In genomic region chr2:25180478-25180903, GRCm38 (mm10) we compare ENCODE assay signal across 8 mouse cellular contexts. TPM values are rescaled to one million over a fixed set of nuclear protein-coding genes. Genes with fewer than 3 reads are reported as not detected.
A peak's percentile ranks its signal among the peaks of the same experiment; 100 is the strongest.
DNase-seq lines count a peak whose midpoint lies in the region; ATAC-seq lines count a peak whose summit lies in the region.

Gene Nrarp, plus strand, starts transcription at chr2:25180758.

- no peaks in the 10 kb centered on the region for H3K36me3 ChIP-seq in intestine, embryonic 15.5 days

- no peaks in the 10 kb centered on the region for H3K9me3 ChIP-seq in intestine, embryonic 15.5 days

- peak; percentile 81 to 89 for DNase-seq in adrenal gland, adult 18-20 months (ENCODE audit: low spot score in 2 of 2)
- peak; percentile 94 for DNase-seq in embryo, embryonic 11 days
- DNase-seq in gastrocnemius, postnatal 36 days, result peak; percentile 82 to 89
- DNase-seq in left cerebral cortex, postnatal 14 days (ENCODE audit: low spot score in 2 of 2), result peak; percentile 95 to 97
- DNase-seq in mesoderm, embryonic 11.5 days (ENCODE audit: low read depth, low spot score), result peak; percentile 93
- DNase-seq in right cerebral cortex, postnatal 25 days, result peak; percentile 90
- DNase-seq in urinary bladder, postnatal 4 days (ENCODE audit: low spot score in 2 of 2), result peak; percentile 89 to 94

- peak; percentile 90 for ATAC-seq in intestine, embryonic 15.5 days

- H3K4me2 ChIP-seq in intestine, embryonic 15.5 days (replicated peaks), result peak within 1 kb of the TSS; percentile 91

- under 1% methylated on average over 35 of the region's 35 CpGs for WGBS in intestine, embryonic 15.5 days

- H3K4me3 ChIP-seq in intestine, embryonic 15.5 days (replicated peaks), result peak within 1 kb of the TSS; percentile 68

- peak within 1 kb of the TSS; percentile 42 for H3K9ac ChIP-seq in intestine, embryonic 15.5 days

- intact Hi-C loops in gastrocnemius, postnatal 36 days (cut with DNase I), result no loop called here
- intact Hi-C loops in left cerebral cortex, postnatal 14 days (cut with DNase I), result loop anchor here (5.0 kb wide), 2 partner anchors 78 to 218 kb away; partner anchors contain the start of gene Dph7

- H3K27me3 ChIP-seq in intestine, embryonic 15.5 days (replicated peaks), result peaks cover 40% of the 10 kb centered on the region

- H3K4me1 ChIP-seq in intestine, embryonic 15.5 days (replicated peaks), result peaks cover 54% of the 10 kb centered on the region

- peak within 1 kb of the TSS; percentile 95 for H3K27ac ChIP-seq in intestine, embryonic 15.5 days

RNA-seq across cellular contexts. Expression of gene Nrarp, which starts in this region (rescaled TPM):
- total RNA-seq in adrenal gland, adult 18-20 months (2021), result 1 to 10 TPM; 2.3 to 3.5 TPM
- 1 to 10 TPM; 5.9 to 6.7 TPM for total RNA-seq in gastrocnemius, postnatal 36 days (2021)
- polyA plus RNA-seq in intestine, embryonic 15.5 days (2015; fragmentation: Nextera tagmentation; extraction: Ambion mirVana), result 14.3 and 19.3 TPM in 2 replicates
- 10 to 100 TPM; 38.6 to 44.9 TPM for total RNA-seq in left cerebral cortex, postnatal 14 days (2021)

Comparison
In these comparisons a context has a peak if more than half of its experiments do, and no peak if none do; other contexts are left out.
1. Peak in every context shown above with its lines: DNase-seq, ATAC-seq, H3K4me3 ChIP-seq and H3K27ac ChIP-seq.
2. RNA of gene Nrarp (total RNA-seq): 38.6 to 44.9 TPM in left cerebral cortex, postnatal 14 days; 5.9 to 6.7 TPM in gastrocnemius, postnatal 36 days and 2.3 to 3.5 TPM in adrenal gland, adult 18-20 months; every median in the first group is over 4 times any median in the second.